Mouse (Mus musculus): ENCODE measurements at regions not wholly inside any gene's neighbourhood (a gene's known extent, or its start where the extent isn't known, plus 50 kb on each side); places are given as distances from the start of the nearest gene placed in this dataset.

DNA sequence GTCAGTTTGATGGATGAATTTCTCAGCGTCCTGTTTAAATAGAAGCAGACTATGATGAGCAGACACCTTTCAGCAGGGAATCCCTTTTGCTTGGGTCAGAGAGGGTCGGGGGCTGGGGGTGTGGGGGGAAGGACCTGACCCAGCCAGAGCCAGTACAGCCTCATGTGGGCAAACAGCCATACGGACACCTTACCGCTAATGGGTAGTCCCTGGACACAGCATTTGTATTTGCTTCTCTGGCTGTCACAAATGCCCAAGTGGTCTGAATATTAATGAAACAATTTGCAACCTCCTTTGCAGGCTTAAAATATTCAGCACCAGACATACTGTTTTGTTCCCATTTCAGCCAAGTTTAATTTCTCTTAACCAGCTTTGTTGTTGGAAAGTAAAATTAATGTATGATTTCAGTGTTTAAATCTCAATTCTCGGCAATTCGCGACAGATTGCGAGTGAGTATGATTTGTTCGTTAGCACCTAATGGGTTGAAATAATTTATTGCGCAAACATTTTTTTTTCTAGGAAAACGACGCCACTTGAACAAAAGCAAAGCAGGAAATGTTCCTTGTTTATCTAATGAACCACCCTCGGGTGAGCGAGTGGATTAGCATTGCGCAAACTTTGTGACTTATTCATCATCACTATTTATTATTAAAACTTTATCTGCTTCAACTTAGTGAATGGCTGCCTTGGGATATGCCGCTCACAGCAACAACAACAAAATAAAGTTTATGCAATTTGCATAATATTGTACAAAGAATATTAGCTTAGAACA, 166.2 kb downstream of the Cdh26 start:
- no peak for DNase-seq (ENCODE audit: low spot score in 2 of 2)

- DNase-seq (ENCODE audit: low spot score in 2 of 2): no peak
These were observed 166.7 kb downstream of the Cdh26 start for GRCm38 (mm10) chr2:178597084-178597470.

DNA sequence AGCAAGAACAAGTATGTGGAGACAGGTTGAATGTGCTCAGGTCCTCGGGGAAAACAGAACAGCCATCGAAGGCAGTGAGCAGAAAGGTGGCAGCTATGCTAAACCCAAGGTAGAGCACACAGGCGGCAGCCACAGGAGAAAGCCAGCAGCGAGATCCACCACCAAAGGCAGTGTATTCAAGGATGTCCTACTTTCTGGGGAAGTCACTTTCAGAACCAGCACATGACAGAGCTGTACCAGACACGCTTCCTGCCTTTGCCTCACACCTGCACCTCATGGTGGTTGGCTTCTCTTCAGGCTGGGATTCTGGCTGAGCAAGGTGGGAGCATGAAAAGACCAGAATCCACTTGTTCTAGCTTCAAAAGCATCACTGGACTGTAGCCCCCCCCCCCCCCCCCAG, 168.0 kb downstream of the Cdh26 start:
- no peak for DNase-seq (ENCODE audit: low spot score in 2 of 2)

DNA sequence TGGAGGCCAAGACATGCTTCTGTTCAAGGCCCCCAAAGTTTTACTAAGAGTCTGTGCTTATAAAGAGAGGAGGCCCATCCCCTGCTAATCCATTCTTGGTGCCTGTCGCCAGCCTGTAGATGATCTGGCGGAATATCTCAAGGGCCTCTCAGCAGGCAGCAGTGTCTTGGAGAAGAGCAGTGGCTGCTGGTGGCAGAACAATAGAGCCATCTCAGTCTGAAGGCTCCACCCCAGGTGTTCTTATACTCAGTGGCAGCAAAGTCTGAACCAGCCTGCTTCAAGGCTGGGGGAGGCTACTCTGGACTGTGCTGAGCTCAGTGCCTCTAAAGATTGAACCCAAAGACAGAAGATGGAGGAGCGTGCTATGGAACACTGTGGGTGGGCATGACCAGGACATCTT, 168.5 kb downstream of the Cdh26 start:
- DNase-seq (ENCODE audit: low spot score in 2 of 2): no peak

DNA sequence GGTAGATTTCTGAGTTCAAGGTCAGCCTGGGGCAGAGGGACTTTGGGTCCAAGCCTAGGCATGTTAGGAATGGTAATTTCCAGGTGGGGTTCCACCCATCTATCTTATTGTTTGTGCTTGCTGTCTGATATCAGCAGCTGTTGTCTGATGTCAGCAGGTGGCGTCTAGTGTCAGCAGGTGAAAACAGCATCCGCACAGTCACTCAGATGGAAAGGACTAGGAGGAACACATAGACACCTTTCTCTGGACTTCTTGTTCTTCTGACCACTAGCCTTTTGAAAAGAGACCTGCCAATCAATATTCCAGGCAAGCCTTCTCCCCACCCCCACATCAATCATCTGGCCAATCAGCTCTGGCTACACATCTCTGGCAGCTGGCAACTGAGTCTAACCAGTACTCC, 173.1 kb downstream of the Cdh26 start:
- DNase-seq (ENCODE audit: low spot score in 2 of 2): no peak

DNA sequence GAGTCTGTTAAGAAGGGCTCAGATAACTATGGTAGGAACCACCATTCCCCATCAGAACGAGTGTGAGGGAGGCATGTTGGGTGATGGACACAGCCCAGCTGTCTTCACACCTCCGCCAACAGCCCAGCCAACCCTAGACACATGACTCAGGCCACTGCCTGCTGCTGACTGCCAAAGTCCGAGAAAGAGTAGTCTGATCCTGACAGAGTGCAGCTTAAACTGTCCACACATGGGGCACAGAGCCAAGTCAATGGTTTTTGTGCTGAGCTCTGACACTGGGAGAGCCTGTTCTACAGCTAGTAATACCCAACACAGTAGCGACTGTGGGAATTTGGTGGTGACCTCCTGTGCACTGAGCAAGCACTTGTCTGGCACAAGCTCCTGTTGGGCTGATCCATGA, 176.4 kb downstream of the Cdh26 start:
- no peak for DNase-seq (ENCODE audit: low spot score in 2 of 2)

DNA sequence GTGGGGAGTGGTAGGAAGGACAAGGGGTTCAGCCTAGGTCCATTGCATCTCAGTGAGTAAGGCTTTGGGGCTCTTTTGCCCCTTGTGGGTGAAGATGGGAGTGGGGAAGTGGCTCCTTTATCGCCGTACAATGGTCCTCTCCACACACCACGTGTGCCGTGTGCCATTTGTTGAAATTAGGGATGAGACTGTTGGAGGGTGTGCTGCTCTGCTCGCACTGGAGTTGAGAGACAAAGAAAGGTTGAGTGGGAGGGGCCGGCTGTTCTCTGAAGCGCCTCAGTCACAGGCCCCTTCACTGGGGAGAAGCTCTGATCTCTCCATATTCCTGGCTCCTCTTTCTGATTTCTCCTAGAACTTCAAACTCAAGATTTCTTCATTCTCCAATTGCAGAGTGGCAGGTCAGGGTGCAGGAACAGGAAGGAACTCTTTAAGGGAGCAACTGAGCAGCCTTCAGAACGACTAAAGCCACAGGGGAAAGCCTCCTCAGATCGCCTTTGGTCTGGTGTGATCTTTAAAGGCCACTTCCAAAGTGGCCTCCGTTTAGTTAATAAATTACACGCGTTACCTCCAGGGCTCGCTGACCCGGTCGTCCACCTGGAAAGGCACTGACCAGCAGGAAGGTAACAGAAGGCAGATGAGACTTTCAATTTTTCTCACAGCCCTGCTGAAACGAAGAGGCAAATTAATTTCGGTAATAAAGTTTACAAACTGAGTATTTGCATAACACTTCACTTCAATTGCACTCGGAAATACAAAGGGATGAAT, 180.1 kb downstream of the Cdh26 start:
- no peak for DNase-seq (ENCODE audit: low spot score in 2 of 2)

DNA sequence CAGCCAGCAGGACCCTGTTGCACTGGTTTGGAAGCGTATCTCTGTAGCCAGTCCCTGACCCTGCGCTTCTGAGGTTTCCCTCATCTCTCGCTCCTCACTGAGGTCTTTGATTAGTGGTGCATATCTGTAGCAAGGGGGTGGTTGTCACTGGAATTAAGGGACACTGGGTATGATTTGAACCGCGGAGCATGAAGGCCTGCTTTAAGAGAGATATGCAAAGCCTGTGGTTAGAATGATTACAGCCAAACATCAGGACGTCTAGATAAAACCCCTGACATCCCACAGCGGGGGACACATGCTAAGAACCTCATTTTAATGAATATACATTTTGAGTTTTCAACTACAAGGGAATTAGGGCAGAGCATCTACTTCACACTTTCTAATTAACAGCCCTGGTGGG, 184.4 kb downstream of the Cdh26 start:
- DNase-seq (ENCODE audit: low spot score in 2 of 2): no peak

GRCm38 (mm10) chr2:178622801-178623200, 192.5 kb downstream of the Cdh26 start:
- DNase-seq (ENCODE audit: low spot score in 2 of 2): no peak

- DNase-seq (ENCODE audit: low spot score in 2 of 2): no peak
These were observed 194.1 kb downstream of the Cdh26 start for GRCm38 (mm10) chr2:178624475-178624874.

GRCm38 (mm10) chr2:178624907-178625306, 194.6 kb downstream of the Cdh26 start:
- no peak for DNase-seq (ENCODE audit: low spot score in 2 of 2)

- DNase-seq (ENCODE audit: low spot score in 2 of 2): peak; percentile 63 to 72
These were observed 199.4 kb downstream of the Cdh26 start for GRCm38 (mm10) chr2:178629756-178630155.

DNA sequence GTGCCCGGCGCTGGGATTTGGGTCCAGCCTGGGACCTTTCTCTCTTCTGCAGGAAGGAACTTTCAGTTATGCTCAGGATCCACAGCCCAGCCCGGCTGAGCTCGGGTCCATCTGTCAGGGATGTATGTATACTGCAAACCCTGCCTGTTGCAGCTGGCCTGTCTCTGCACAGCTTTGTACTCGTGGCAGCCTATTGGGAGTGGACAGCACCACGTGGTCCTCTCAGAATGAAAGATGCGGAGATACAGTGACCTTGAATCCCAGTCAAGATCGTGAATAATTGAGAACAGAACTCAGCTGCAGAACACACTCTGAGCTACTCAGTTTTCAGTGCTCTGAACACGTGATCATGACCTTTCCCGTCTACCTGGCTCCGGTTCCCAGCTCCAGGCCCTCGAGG, 200.2 kb downstream of the Cdh26 start:
- DNase-seq (ENCODE audit: low spot score in 2 of 2): no peak

DNA sequence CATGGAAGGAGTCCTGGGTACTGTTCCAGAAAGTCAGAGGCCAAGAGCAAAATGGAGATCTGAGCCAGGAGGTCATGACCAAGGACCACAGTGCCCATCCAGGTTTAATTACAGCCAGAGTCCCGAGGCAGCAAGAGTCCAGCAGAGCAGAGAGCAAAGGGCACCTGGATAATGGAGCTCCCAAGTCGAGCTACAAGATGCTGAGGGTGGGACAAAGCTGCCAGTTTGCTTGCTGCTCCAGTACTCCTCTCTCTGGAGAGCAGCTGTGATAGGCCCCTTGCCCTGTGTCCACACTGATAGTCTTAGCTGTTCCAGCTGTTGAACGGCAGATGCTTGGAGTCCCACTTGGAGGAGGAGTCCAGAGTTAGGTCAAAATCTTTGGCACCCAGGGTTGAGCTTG, 201.0 kb downstream of the Cdh26 start:
- DNase-seq (ENCODE audit: low spot score in 2 of 2): no peak

DNA sequence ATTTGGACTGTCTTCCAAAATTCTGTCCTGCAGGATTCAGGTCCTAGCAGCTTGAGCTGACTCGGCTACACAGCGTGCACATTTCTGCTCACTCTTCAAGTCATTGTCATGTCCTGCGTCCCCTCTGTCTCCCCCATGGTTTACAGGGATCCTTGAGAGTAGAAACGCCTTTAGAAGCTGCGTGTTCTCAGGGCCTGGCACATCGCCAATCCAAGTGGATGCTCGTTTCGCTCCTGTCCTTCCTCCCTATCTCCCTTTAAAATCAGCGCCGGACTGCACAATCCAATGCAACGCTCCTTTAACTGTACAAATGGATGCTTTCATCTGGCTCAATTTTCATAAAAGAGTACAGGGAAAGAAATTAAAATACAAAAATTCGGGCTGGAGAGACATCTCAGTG, 201.6 kb downstream of the Cdh26 start:
- peak in 1 of 2 experiments; percentile 26 for DNase-seq (ENCODE audit: low spot score in 2 of 2)

DNA sequence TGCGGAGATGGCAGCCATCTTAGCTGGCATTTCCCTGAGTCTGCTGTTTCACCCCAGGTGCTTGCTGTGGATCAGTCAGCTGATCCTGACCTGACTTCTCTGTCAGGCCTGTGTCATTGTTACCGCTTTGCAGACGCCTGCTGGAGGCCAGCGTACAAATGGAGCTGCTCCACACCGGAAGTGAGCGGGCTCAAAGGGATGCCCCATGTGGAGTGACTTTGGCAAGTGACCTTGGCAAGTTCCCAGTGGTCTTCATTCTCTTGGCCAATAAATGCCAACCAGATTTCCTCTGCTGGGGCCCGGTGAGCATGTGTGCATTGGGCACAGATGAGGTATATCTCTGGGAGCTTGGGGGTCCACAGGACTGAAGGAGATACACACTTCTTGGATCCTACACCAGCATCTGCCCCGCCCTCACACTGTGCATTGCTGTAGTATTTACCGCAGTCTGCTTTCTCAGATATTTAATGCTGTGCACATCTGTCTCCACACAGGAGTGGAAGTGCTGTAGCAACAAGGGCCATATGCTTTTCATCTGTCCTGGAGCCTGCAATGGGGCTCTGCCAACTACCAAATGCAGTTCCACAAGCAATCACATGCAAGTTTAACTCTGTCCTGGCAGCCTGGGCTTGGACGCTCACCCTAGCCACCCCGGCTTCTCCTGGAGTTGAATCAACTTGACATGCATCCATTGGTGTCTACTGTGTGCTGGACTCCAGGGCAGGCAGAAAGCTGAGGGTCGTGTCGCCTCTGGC, 202.7 kb downstream of the Cdh26 start:
- no peak for DNase-seq (ENCODE audit: low spot score in 2 of 2)

DNA sequence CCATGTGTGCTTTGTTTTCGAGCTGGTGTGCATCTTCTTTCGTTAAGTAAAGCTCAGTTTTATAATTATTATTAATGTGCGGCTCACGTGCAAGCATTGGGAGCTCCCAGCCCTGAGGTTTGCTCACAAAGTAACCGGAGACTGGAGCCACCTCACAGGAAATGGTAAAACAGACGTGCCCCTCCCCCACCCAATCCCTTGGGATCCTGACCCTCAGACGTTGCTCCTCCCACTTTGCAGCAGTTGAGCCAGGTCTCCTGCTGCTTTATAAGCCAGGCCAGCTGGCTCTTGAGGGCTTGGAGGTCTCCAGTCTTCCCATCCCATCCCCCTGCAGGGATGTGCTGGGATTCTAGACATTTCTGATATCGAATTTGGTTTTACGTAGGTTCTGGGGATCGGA, 203.8 kb downstream of the Cdh26 start:
- no peak for DNase-seq (ENCODE audit: low spot score in 2 of 2)

DNA sequence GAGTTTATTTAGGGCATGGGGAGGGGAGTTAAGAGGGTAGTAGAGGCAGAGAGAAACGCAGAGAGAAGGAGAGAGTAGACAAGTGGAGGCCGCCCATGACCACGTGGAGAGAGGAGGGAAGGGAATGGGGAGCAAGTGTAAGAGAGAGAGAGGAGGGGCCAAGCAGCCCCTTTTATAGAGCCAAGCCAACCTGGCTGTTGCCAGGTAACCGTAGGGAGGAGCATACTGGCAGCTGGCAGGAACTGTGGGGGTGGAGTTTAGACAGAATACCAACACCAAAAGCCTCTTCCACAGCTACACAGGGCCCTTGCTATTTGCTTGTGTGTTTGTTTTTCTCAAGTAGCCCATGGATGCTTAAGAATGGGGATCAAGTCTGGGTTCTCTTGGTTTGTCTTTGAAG, 205.4 kb downstream of the Cdh26 start:
- DNase-seq (ENCODE audit: low spot score in 2 of 2): no peak

DNA sequence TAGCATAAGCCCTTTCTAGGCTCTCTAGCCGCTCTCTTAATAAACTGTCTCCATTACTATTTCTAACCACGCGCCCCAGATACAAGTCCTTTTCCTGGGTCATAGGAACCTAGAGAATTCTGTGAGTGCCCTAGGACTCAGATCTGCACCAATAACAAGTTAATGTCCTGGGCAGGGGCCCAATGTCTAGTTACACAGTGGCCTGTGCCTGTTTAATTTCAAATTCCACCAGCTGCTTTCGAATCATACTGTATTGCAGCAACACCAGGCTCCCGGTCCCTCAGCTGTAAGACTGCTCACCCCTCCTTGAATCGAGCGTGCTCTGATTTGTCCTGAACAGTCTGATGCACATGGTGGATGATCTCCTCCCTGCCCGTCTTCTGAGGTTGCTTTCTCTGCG, 206.6 kb downstream of the Cdh26 start:
- no peak for DNase-seq (ENCODE audit: low spot score in 2 of 2)

DNA sequence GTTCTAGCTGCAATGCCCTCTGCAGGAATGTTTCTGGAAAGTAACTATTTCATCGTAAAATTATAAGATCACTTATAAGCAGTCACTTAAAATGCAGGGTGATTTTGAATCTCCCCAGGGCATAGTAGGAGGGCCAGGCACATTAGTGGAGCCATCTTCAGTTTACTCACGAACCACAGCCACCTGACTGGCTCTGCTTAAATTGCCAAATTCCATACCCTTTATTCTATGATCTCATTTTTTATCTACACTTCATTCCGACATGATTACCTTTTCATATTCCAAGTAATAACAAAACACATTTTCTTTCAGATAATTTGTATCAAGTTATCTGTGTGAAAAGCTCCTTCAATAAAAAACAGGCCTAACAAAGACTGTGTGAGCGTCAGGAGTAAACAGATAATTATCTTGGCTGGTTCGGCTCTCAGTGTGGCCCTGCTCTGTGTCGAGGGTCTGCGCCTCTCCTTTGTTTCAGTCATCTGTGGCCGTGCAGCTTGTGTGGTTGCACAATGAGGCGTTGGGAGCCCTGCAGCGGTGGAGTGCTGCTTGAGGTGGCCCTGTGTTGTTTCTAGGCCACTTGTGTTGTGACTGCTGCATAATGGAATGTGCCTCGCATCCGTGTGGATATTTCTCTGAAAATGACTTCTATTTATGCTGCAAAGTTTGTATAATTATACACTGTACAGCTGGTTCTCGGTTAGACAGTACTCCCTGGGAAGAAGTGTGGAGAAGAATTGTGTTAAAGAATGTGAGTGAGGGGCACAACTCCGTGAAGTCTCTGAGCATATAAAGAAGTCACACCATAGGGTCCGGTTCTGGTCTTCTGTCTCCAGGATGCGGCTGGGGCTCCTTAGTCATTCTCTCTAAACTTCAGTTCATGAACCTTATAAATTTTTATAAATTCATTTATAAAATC, 212.1 kb downstream of the Cdh26 start:
- no peak for DNase-seq (ENCODE audit: low spot score in 2 of 2)

DNA sequence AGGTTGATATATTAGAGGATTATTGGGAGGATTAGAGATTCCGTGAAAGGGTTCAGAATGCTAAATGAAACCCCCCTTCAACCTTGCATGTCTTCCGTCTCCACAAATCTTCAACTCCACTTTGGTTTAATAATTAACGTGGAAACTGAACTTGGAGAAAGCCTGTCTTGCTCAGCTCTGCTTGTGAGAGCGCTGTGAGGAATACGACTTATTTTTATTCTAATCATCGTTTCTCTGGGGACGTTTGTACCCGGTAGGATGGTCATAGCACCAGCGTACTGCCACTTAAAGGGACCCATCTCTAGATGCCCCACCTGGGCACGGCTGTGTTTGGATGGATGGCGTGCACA, 212.7 kb downstream of the Cdh26 start:
- DNase-seq (ENCODE audit: low spot score in 2 of 2): no peak
